Comparison of ENCODE assay signal across 9 mouse cellular contexts in the genomic region with DNA sequence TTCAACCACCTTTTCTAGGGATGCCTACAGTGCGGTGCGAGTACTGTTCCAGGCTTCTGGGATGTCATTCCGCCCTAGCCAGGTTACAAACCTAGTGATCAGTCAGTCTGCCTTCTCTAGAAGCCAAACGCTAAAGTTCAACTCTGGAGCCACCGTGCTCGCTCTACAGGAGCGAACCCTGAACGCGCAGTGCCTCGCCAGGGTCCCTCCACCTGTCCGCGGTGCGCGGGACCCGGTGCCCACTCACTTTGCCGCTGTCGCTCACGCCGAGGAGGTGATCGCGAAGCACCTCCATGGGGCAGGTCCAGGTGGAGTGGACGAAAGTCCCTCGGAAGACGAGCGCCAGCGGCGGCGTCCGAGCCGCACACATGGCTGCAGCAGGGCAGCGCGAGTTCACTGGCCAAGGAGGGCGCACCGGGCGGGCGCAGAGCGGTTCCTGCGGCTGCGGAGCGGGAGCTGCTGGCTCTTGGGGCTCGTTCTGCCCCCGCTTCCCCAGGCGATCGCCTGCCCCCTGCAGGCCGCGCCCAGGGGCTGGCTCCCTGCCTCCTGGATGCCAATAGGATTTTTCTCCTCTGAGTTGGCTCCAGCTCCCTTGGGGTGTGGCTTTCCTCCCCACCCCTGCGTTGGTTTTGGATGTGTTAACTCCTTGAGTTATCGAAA. TPM values are rescaled to one million over a fixed set of nuclear protein-coding genes. Genes with fewer than 3 reads are reported as not detected.
DNase-seq lines count a peak whose midpoint lies in the region; ATAC-seq lines count a peak whose summit lies in the region.
"Had no signal": no experiment of that assay in that cellular context is flagged by ENCODE, and none has a peak within 500 bp of the region (broad histone marks: within the 10 kb centered on the region; RNA-seq: fewer than 3 reads in every experiment).

No protein-coding gene starts in this region.

- peaks cover 6% of the 10 kb centered on the region; the same call in 1 of the 2 replicates for H3K4me1 ChIP-seq in forebrain, embryonic 15.5 days
- H3K4me1 ChIP-seq in neural tube, embryonic 15.5 days, result peaks cover 8% of the 10 kb centered on the region

- 0 out of 2 replicates have a peak, but pooled peaks cover 3% of the 10 kb centered on the region for H3K9me3 ChIP-seq in forebrain, embryonic 15.5 days
- H3K9me3 ChIP-seq in neural tube, embryonic 15.5 days (replicated peaks), result no peaks in the 10 kb centered on the region

- no peaks in the 10 kb centered on the region for H3K36me3 ChIP-seq in forebrain, embryonic 15.5 days
- no peaks in the 10 kb centered on the region for H3K36me3 ChIP-seq in neural tube, embryonic 15.5 days

- peak overlapping the region; percentile 37 for H3K9ac ChIP-seq in forebrain, embryonic 15.5 days (replicated peaks)
- peak overlapping the region; percentile 39 for H3K9ac ChIP-seq in neural tube, embryonic 15.5 days (replicated peaks)

- intact Hi-C loops in heart, postnatal 14 days (cut with DNase I), result loop anchor here (2.0 kb wide), 1 partner anchor 99 kb away; no protein-coding TSS in a partner anchor

- H3K4me2 ChIP-seq in forebrain, embryonic 15.5 days (replicated peaks), result peak overlapping the region; percentile 78
- peak overlapping the region; percentile 95 for H3K4me2 ChIP-seq in neural tube, embryonic 15.5 days

- peak overlapping the region; percentile 46 for H3K4me3 ChIP-seq in forebrain, embryonic 15.5 days
- H3K4me3 ChIP-seq in neural tube, embryonic 15.5 days (replicated peaks), result peak overlapping the region; percentile 50

- DNase-seq in cerebellum, postnatal 10 days, result peak; percentile 52 to 59
- DNase-seq in cerebellum, adult 9-11 months, result no peak
- DNase-seq in heart, postnatal 14 days, result peak; percentile 77 to 79
- peak; percentile 88 to 89 for DNase-seq in layer of hippocampus, adult 18-20 months (ENCODE audit: low spot score in 2 of 2)
- DNase-seq in lung, adult 18-20 months, result peak; percentile 88 to 91
- peak; percentile 67 for DNase-seq in testis, postnatal 10 days (ENCODE audit: low spot score)

- H3K27ac ChIP-seq in forebrain, embryonic 15.5 days (replicated peaks), result no peak overlapping the region
- no peak overlapping the region for H3K27ac ChIP-seq in neural tube, embryonic 15.5 days (replicated peaks)

- peak; percentile 78 for ATAC-seq in forebrain, embryonic 15.5 days (replicated peaks)
- peak; percentile 65 for ATAC-seq in neural tube, embryonic 15.5 days (ENCODE audit: low FRiP score)

- H3K27me3 ChIP-seq in forebrain, embryonic 15.5 days, result peaks cover 7% of the 10 kb centered on the region; the same call in 1 of the 2 replicates
- H3K27me3 ChIP-seq in neural tube, embryonic 15.5 days (replicated peaks), result peaks cover 15% of the 10 kb centered on the region
- H3K27me3 ChIP-seq: CH12.LX had no signal

- 3% methylated on average over 48 of the region's 48 CpGs for WGBS in forebrain, embryonic 15.5 days
- 3% methylated on average over 48 of the region's 48 CpGs for WGBS in neural tube, embryonic 15.5 days

RNA-seq across cellular contexts. Expression of a gene that starts 1.0 kb away (rescaled TPM):
- 2.1 and 2.7 TPM in 2 replicates for polyA plus RNA-seq in forebrain, embryonic 15.5 days (2015; fragmentation: Nextera tagmentation; extraction: Ambion mirVana)
- 10 to 100 TPM; 12.0 to 17.9 TPM for total RNA-seq in heart, postnatal 14 days (2021)
- total RNA-seq in layer of hippocampus, adult 18-20 months (2021), result 100 to 1,000 TPM; 113 to 128 TPM
- polyA plus RNA-seq in neural tube, embryonic 15.5 days (2015; fragmentation: Nextera tagmentation; extraction: Ambion mirVana), result 0.51 and 0.63 TPM in 2 replicates
- total RNA-seq: CH12.LX had no signal

Comparison
In these comparisons a context has a peak if more than half of its experiments do, and no peak if none do; other contexts are left out.
1. RNA of a gene that starts 1.0 kb away (total RNA-seq): 113 to 128 TPM in layer of hippocampus, adult 18-20 months; 12.0 to 17.9 TPM in heart, postnatal 14 days; every median in the first group is over 4 times any median in the second.